Mouse (Mus musculus) spleen, adult 12 weeks (tissue): Measurements from ENCODE around the gene Tceal8.

Experiments
- DNase-seq: peaks from one replicate; pipeline ENCODE4 v3.0.0; 2022; ENCODE audit warnings: low spot score

The Tceal8 gene

GRCm38 (mm10) chrX:136127744-136128064 is 44.4 kb downstream of the Tceal8 start:
- peak; percentile 48 for DNase-seq

- no peak for DNase-seq
Measured at GRCm38 (mm10) chrX:136127038-136127743, 45.0 kb downstream of the Tceal8 start.
